Mouse (Mus musculus) neutrophil, adult 59 days (primary cell): Measurements from ENCODE around the gene Gm3667. TPM values are rescaled to one million over a fixed set of nuclear protein-coding genes. Genes with fewer than 3 reads are reported as not detected.

Source experiments
- total RNA-seq, 2 experiments: library from RNA; stranded (reverse); gene quantifications; 1 replicate in 1 of 2; 2 replicates in 1 of 2; pipeline ENCODE4 v1.2.4; 2023

Gene Gm3667
- total RNA-seq = not detected

GRCm38 (mm10) chr14:6889521-6890012, at the start of gene Gm3667:
Gm3667 (minus strand) TSS chr14:6889962.

GRCm38 (mm10) chr14:6840211-6840610, 49.6 kb downstream of the Gm3667 start, which contains the start of gene Gm3642:
Gm3642 (minus strand) TSS chr14:6840311.

Other genes starting within 250 kb of the Gm3667 start
- gene Gm10251, start 205.8 kb downstream of the Gm3667 start, total RNA-seq = not detected
- gene Gm8050, start 169.7 kb downstream of the Gm3667 start, total RNA-seq = not detected
- not detected for gene Gm3636, start 147.6 kb downstream of the Gm3667 start, total RNA-seq
- not detected for gene Gm8362, start 115.6 kb downstream of the Gm3667 start, total RNA-seq
- not detected for gene Gm3642, start 49.7 kb downstream of the Gm3667 start, total RNA-seq
- not detected for gene Gm6356, start 83.9 kb upstream of the Gm3667 start, total RNA-seq
- not detected for gene Gm10406, start 137.5 kb upstream of the Gm3667 start, total RNA-seq
- not detected for gene Gm3685, start 155.0 kb upstream of the Gm3667 start, total RNA-seq
- under 1 TPM in 1 of 2 experiments, not detected in 1; 0.20 TPM for gene Gm3696, start 210.7 kb upstream of the Gm3667 start, total RNA-seq
- not detected for gene Gm6676, start 235.4 kb upstream of the Gm3667 start, total RNA-seq